11 mouse cellular contexts compared by ENCODE assay signal in genomic region chr11:88400235-88400634, GRCm38 (mm10).
DNase-seq lines count a peak whose midpoint lies in the region; ATAC-seq and TF ChIP-seq lines count a peak whose summit lies in the region.
"Had no signal": no experiment of that assay in that cellular context is flagged by ENCODE, and none has a peak within 500 bp of the region (broad histone marks: within the 10 kb centered on the region; RNA-seq: fewer than 3 reads in every experiment).

No protein-coding gene starts in this region.

- TF ChIP-seq POLR2A in MEL (IDR thresholded peaks at IDR 0.05; ENCODE audit: control insufficient read depth in 1 of 2, insufficient read depth in 1 of 2, low read depth in 1 of 2, low read length in 2 of 2, poor library complexity in 1 of 2): no peak
- no peak for TF ChIP-seq POLR2A in cerebellum, adult 2 months (IDR thresholded peaks at IDR 0.05; ENCODE audit: borderline replicate concordance, insufficient read depth, low read length)

- no peaks in the 10 kb centered on the region for H3K9me3 ChIP-seq in hindbrain, embryonic 10.5 days
- no peaks in the 10 kb centered on the region for H3K9me3 ChIP-seq in hindbrain, embryonic 11.5 days (ENCODE audit: control insufficient read depth, low read length)
- H3K9me3 ChIP-seq in MEL (replicated peaks; ENCODE audit: insufficient read depth, low read length): no peaks in the 10 kb centered on the region
- H3K9me3 ChIP-seq: G1E; stomach, embryonic 15.5 days had no signal

- H3K27ac ChIP-seq in hindbrain, embryonic 10.5 days: peak overlapping the region; percentile 86
- no peak overlapping the region for H3K27ac ChIP-seq in hindbrain, embryonic 11.5 days (ENCODE audit: low read depth, low read length)
- H3K27ac ChIP-seq in MEL (ENCODE audit: control insufficient read depth, low read depth, low read length): no peak overlapping the region
- no peak overlapping the region for H3K27ac ChIP-seq in cerebellum, adult 2 months (ENCODE audit: insufficient read depth, low read length)
- H3K27ac ChIP-seq: left cerebral cortex, adult 2 months; stomach, embryonic 15.5 days had no signal

- no peaks in the 10 kb centered on the region for H3K79me2 ChIP-seq in MEL (ENCODE audit: control insufficient read depth, insufficient read depth, low read length, poor library complexity)

- peaks cover 88% of the 10 kb centered on the region for H3K4me1 ChIP-seq in hindbrain, embryonic 10.5 days (replicated peaks)
- H3K4me1 ChIP-seq in hindbrain, embryonic 11.5 days (replicated peaks; ENCODE audit: control insufficient read depth, insufficient read depth, low read length): peaks cover 23% of the 10 kb centered on the region
- H3K4me1 ChIP-seq in MEL (ENCODE audit: control insufficient read depth in 1 of 2, insufficient read depth in 2 of 2, low read length in 2 of 2): peaks cover 0 to 6% of the 10 kb centered on the region in 2 experiments; a peak in 2 of 4 replicates
- peaks cover 25% of the 10 kb centered on the region for H3K4me1 ChIP-seq in cerebellum, adult 2 months (ENCODE audit: control insufficient read depth, insufficient read depth, low read length)

- TF ChIP-seq EP300 in MEL (IDR thresholded peaks at IDR 0.05; ENCODE audit: low read depth in 1 of 2, low read length in 2 of 2): 0 out of 4 replicates have a peak, but pooled peaks of 1 of the 2 experiments have one; percentile 14

- no peaks in the 10 kb centered on the region for H3K27me3 ChIP-seq in hindbrain, embryonic 10.5 days (ENCODE audit: insufficient read depth, poor library complexity, severe bottlenecking)
- no peaks in the 10 kb centered on the region for H3K27me3 ChIP-seq in hindbrain, embryonic 11.5 days (ENCODE audit: control insufficient read depth, insufficient read depth, low read length)
- H3K27me3 ChIP-seq in MEL (ENCODE audit: control insufficient read depth in 1 of 2, insufficient read depth in 2 of 2, low read length in 2 of 2): no peaks in the 10 kb centered on the region
- H3K27me3 ChIP-seq in cerebellum, adult 2 months (ENCODE audit: control insufficient read depth, insufficient read depth, low read length): no peaks in the 10 kb centered on the region
- H3K27me3 ChIP-seq: stomach, embryonic 15.5 days had no signal

- no peak overlapping the region for H3K4me2 ChIP-seq in hindbrain, embryonic 11.5 days (replicated peaks; ENCODE audit: low read depth, low read length)
- H3K4me2 ChIP-seq: stomach, embryonic 15.5 days had no signal

- no peak for ATAC-seq in hindbrain, embryonic 11.5 days (ENCODE audit: low FRiP score)

- peaks cover 48% of the 10 kb centered on the region for H3K36me3 ChIP-seq in hindbrain, embryonic 10.5 days
- H3K36me3 ChIP-seq in hindbrain, embryonic 11.5 days (ENCODE audit: control insufficient read depth, insufficient read depth, low read length): no peaks in the 10 kb centered on the region
- H3K36me3 ChIP-seq in MEL (ENCODE audit: control insufficient read depth in 1 of 2, insufficient read depth in 2 of 2, low read length in 2 of 2): no peaks in the 10 kb centered on the region
- H3K36me3 ChIP-seq: stomach, embryonic 15.5 days had no signal

- TF ChIP-seq CTCF in MEL (IDR thresholded peaks at IDR 0.05 in 2 of 3, conservative IDR thresholded peaks at IDR 0.05 in 1 of 3; ENCODE audit: control insufficient read depth in 1 of 3, insufficient read depth in 1 of 3, low read depth in 2 of 3, low read length in 3 of 3, poor library complexity in 1 of 3, severe bottlenecking in 1 of 3): no peak
- TF ChIP-seq CTCF in cerebellum, adult 2 months (IDR thresholded peaks at IDR 0.05; ENCODE audit: borderline replicate concordance, insufficient read depth, low read depth, low read length): no peak

- no peak for DNase-seq in hindbrain, embryonic 10.5 days (ENCODE audit: low spot score)
- DNase-seq in hindbrain, embryonic 11.5 days (ENCODE audit: low spot score): no peak
- peak; percentile 55 for DNase-seq in MEL (ENCODE audit: low read depth, low spot score)
- DNase-seq in cerebellum, adult 2 months: peak; percentile 70 to 77
- peak; percentile 32 to 70 for DNase-seq in kidney, postnatal 36 days
- no peak for DNase-seq in layer of hippocampus, adult 9-10 months (ENCODE audit: low spot score)
- no peak for DNase-seq in layer of hippocampus, postnatal 10 days (ENCODE audit: low spot score in 2 of 2)
- no peak for DNase-seq in layer of hippocampus, postnatal 14 days (ENCODE audit: low spot score in 2 of 2)

- WGBS in hindbrain, embryonic 10.5 days: 96% methylated on average over 6 of the region's 6 CpGs
- 95% methylated on average over 6 of the region's 6 CpGs for WGBS in hindbrain, embryonic 11.5 days
- WGBS in cerebellum, adult 2 months: 39% methylated on average over 6 of the region's 6 CpGs

- H3K9ac ChIP-seq in hindbrain, embryonic 11.5 days (ENCODE audit: low read depth, low read length): no peak overlapping the region
- H3K9ac ChIP-seq in MEL (ENCODE audit: control insufficient read depth, low read depth, low read length, poor library complexity, severe bottlenecking): no peak overlapping the region
- H3K9ac ChIP-seq: stomach, embryonic 15.5 days had no signal

- TF ChIP-seq RAD21 in MEL (IDR thresholded peaks at IDR 0.05; ENCODE audit: low read depth, low read length): no peak

- H3K4me3 ChIP-seq in hindbrain, embryonic 10.5 days: no peak overlapping the region
- no peak overlapping the region for H3K4me3 ChIP-seq in hindbrain, embryonic 11.5 days (ENCODE audit: low read depth, low read length)
- H3K4me3 ChIP-seq in MEL (ENCODE audit: control insufficient read depth in 1 of 2, insufficient read depth in 1 of 2, low read depth in 2 of 2, low read length in 2 of 2): no peak overlapping the region
- H3K4me3 ChIP-seq in cerebellum, adult 2 months (replicated peaks; ENCODE audit: insufficient read depth, low read depth, low read length): no peak overlapping the region
- H3K4me3 ChIP-seq: left cerebral cortex, adult 2 months; stomach, embryonic 15.5 days had no signal

TF ChIP-seq in MEL, 35 proteins besides CTCF, POLR2A, EP300 and RAD21:
- TF ChIP-seq ETS1 (IDR thresholded peaks at IDR 0.05; ENCODE audit: low read depth, low read length) (no peak), ZKSCAN1 (IDR thresholded peaks at IDR 0.05; ENCODE audit: low read depth, low read length) (no peak), SIN3A (IDR thresholded peaks at IDR 0.05; ENCODE audit: low read length) (no peak), ZMIZ1 (IDR thresholded peaks at IDR 0.05; ENCODE audit: low read depth, low read length) (no peak), POLR2AphosphoS5 (IDR thresholded peaks at IDR 0.05; ENCODE audit: borderline replicate concordance, low read depth, low read length) (no peak), ZNF384 (IDR thresholded peaks at IDR 0.05; ENCODE audit: low read depth, low read length) (no peak), GABPA (IDR thresholded peaks at IDR 0.05; ENCODE audit: low read depth, low read length) (no peak), MAFK (IDR thresholded peaks at IDR 0.05; ENCODE audit: borderline replicate concordance, low read depth, low read length) (no peak), ELF1 (IDR thresholded peaks at IDR 0.05; ENCODE audit: low read depth, low read length) (no peak), MYC (IDR thresholded peaks at IDR 0.05; ENCODE audit: low read depth, low read length) (no peak), USF2 (IDR thresholded peaks at IDR 0.05; ENCODE audit: borderline replicate concordance in 1 of 2, insufficient read depth in 1 of 2, low read depth in 1 of 2, low read length in 2 of 2) (no peak), TAL1 (IDR thresholded peaks at IDR 0.05; ENCODE audit: low read length) (no peak), BHLHE40 (IDR thresholded peaks at IDR 0.05; ENCODE audit: borderline replicate concordance, low read depth, low read length) (no peak), MYB (IDR thresholded peaks at IDR 0.05; ENCODE audit: low read depth, low read length) (no peak), GATA1 (IDR thresholded peaks at IDR 0.05; ENCODE audit: low read depth, low read length) (no peak), MXI1 (IDR thresholded peaks at IDR 0.05; ENCODE audit: low read depth, low read length) (no peak), MAZ (IDR thresholded peaks at IDR 0.05; ENCODE audit: low read depth, low read length) (no peak), CHD1 (IDR thresholded peaks at IDR 0.05; ENCODE audit: low read depth, low read length) (no peak), SMC3 (IDR thresholded peaks at IDR 0.05; ENCODE audit: low read depth, low read length) (no peak), TCF12 (IDR thresholded peaks at IDR 0.05; ENCODE audit: low read depth, low read length) (no peak)
TF ChIP-seq in MEL: peak in this region for 0.

Comparison
In these comparisons a context has a peak if more than half of its experiments do, and no peak if none do; other contexts are left out.
1. DNase-seq: peak in MEL (single experiment), cerebellum, adult 2 months (2 of 2) and kidney, postnatal 36 days (2 of 2); none in hindbrain, embryonic 10.5 days (single experiment), hindbrain, embryonic 11.5 days (single experiment), layer of hippocampus, adult 9-10 months (single experiment), layer of hippocampus, postnatal 10 days (0 of 2) and layer of hippocampus, postnatal 14 days (0 of 2).